Comparison of ENCODE assay signal across 8 mouse cellular contexts in genomic region chr2:65189346-65189745, GRCm38 (mm10). TPM values are rescaled to one million over a fixed set of nuclear protein-coding genes. Genes with fewer than 3 reads are reported as not detected.
DNase-seq lines count a peak whose midpoint lies in the region; ATAC-seq and TF ChIP-seq lines count a peak whose summit lies in the region.

No protein-coding gene starts in this region.

- H3K27me3 ChIP-seq in heart, postnatal 0 days (ENCODE audit: control insufficient read depth, insufficient read depth, low read length): no peaks in the 10 kb centered on the region
- no peaks in the 10 kb centered on the region for H3K27me3 ChIP-seq in forebrain, embryonic 16.5 days (replicated peaks; ENCODE audit: control insufficient read depth, insufficient read depth, low read length)

- ATAC-seq in heart, postnatal 0 days (ENCODE audit: insufficient read depth, low read depth): peak; percentile 82
- no peak for ATAC-seq in forebrain, embryonic 16.5 days

- no peak overlapping the region for H3K4me3 ChIP-seq in heart, postnatal 0 days (ENCODE audit: low read depth, low read length)
- H3K4me3 ChIP-seq in forebrain, embryonic 16.5 days (replicated peaks; ENCODE audit: low read length): no peak overlapping the region

- H3K27ac ChIP-seq in heart, postnatal 0 days (ENCODE audit: low read depth): peak overlapping the region; percentile 54
- H3K27ac ChIP-seq in forebrain, embryonic 16.5 days (ENCODE audit: low read length): no peak overlapping the region

- no peaks in the 10 kb centered on the region for H3K9me3 ChIP-seq in heart, postnatal 0 days (replicated peaks; ENCODE audit: control insufficient read depth, low read length)
- no peaks in the 10 kb centered on the region for H3K9me3 ChIP-seq in forebrain, embryonic 16.5 days (ENCODE audit: control insufficient read depth, low read length)

- no peak overlapping the region for H3K4me2 ChIP-seq in heart, postnatal 0 days (ENCODE audit: low read depth, low read length)
- no peak overlapping the region for H3K4me2 ChIP-seq in forebrain, embryonic 16.5 days (ENCODE audit: low read length)

- peak; percentile 49 for DNase-seq in kidney, adult 9 months
- DNase-seq in kidney, adult 11 months: no peak
- peak; percentile 57 for DNase-seq in heart, postnatal 0 days (ENCODE audit: low spot score)
- DNase-seq in liver: peak; percentile 37
- DNase-seq in spleen, adult 12 weeks (ENCODE audit: low spot score): peak; percentile 35
- no peak for DNase-seq in frontal cortex, postnatal 14 days (ENCODE audit: low spot score in 2 of 2)
- no peak for DNase-seq in layer of hippocampus, postnatal 25 days (ENCODE audit: extremely low spot score in 1 of 2, low spot score in 1 of 2)

- TF ChIP-seq EP300 in heart, postnatal 0 days (IDR thresholded peaks at IDR 0.05; ENCODE audit: low read depth): no peak; the same call in 1 of the 2 replicates

- H3K9ac ChIP-seq in heart, postnatal 0 days (replicated peaks; ENCODE audit: low read depth, low read length): no peak overlapping the region
- H3K9ac ChIP-seq in forebrain, embryonic 16.5 days (replicated peaks; ENCODE audit: low read depth, low read length): no peak overlapping the region

- H3K36me3 ChIP-seq in heart, postnatal 0 days (replicated peaks; ENCODE audit: control insufficient read depth, insufficient read depth, low read length): no peaks in the 10 kb centered on the region
- H3K36me3 ChIP-seq in forebrain, embryonic 16.5 days (ENCODE audit: control insufficient read depth, insufficient read depth): no peaks in the 10 kb centered on the region

- WGBS in heart, postnatal 0 days: 26% methylated on average over 7 of the region's 7 CpGs
- 74% methylated on average over 7 of the region's 7 CpGs for WGBS in forebrain, embryonic 16.5 days

- peaks cover 53% of the 10 kb centered on the region for H3K4me1 ChIP-seq in heart, postnatal 0 days (ENCODE audit: control insufficient read depth, insufficient read depth)
- H3K4me1 ChIP-seq in forebrain, embryonic 16.5 days (replicated peaks; ENCODE audit: control insufficient read depth, insufficient read depth, low read length): no peaks in the 10 kb centered on the region

- TF ChIP-seq CTCF in heart, postnatal 0 days (IDR thresholded peaks at IDR 0.05; ENCODE audit: low read depth): no peak

RNA-seq across cellular contexts. Expression of gene Cobll1, which starts 49.9 kb away (rescaled TPM):
- 8.2 and 8.6 TPM in 2 replicates for total RNA-seq in heart, postnatal 0 days (2014; rRNA removed; ENCODE audit: low replicate concordance)
- 10.2 and 11.0 TPM in 2 replicates for polyA plus RNA-seq in heart, postnatal 0 days (2015; fragmentation: Nextera tagmentation; extraction: Ambion mirVana)
- 3.3 and 3.8 TPM in 2 replicates for polyA plus RNA-seq in forebrain, embryonic 16.5 days (2015; fragmentation: Nextera tagmentation; extraction: Ambion mirVana)
- 1 to 10 TPM; 7.7 to 9.3 TPM for total RNA-seq in layer of hippocampus, postnatal 25 days (2021)

Comparison
In these comparisons a context has a peak if more than half of its experiments do, and no peak if none do; other contexts are left out.
1. DNase-seq: peak in kidney, adult 9 months (single experiment), heart, postnatal 0 days (single experiment), liver (single experiment) and spleen, adult 12 weeks (single experiment); none in kidney, adult 11 months (single experiment), frontal cortex, postnatal 14 days (0 of 2) and layer of hippocampus, postnatal 25 days (0 of 2).